Mouse (Mus musculus) neural tube, embryonic 10.5 days (tissue): ENCODE measurements around the gene Gjd3.
"Not testable (repeated sequence)": the region's sequence is repeated elsewhere in the genome, so short reads cannot be mapped to it uniquely, and the experiment has no call there.

Source experiments
- DNase-seq: peaks from one replicate; pipeline ENCODE4 v3.0.0-alpha.2; 2017; ENCODE audit warnings: low spot score; ENCODE audit errors: extremely low spot score

The Gjd3 gene

GRCm38 (mm10) chr11:98933847-98934246 lies 49.0 kb downstream of the Gjd3 start:
- DNase-seq = not testable (repeated sequence)

- DNase-seq = peak; percentile 44
Measured at GRCm38 (mm10) chr11:98933151-98933550, 49.7 kb downstream of the Gjd3 start.

GRCm38 (mm10) chr11:98932293-98933091 lies 50.3 kb downstream of the Gjd3 start:
- peak; percentile 55 for DNase-seq
